Mouse (Mus musculus): ENCODE data around the gene Ppp1r14c.
"Not testable (repeated sequence)": the region's sequence is repeated elsewhere in the genome, so short reads cannot be mapped to it uniquely, and the experiment has no call there.

Gene Ppp1r14c

GRCm38 (mm10) chr10:3460841-3461240 lies 95.0 kb downstream of the Ppp1r14c start:
- TF ChIP-seq NANOG (IDR thresholded peaks at IDR 0.05; ENCODE audit: borderline replicate concordance, low read length) (no peak), CTCF (conservative IDR thresholded peaks at IDR 0.05; ENCODE audit: low read length) (no peak), POU5F1 (IDR thresholded peaks at IDR 0.05; ENCODE audit: borderline replicate concordance, low read length) (no peak)
- H3K9me3 ChIP-seq (ENCODE audit: low read length): no peaks in the 10 kb centered on the region
- H3K27me3 ChIP-seq (ENCODE audit: insufficient read depth, low read length): no peaks in the 10 kb centered on the region
- no peak overlapping the region for H3K4me3 ChIP-seq (replicated peaks; ENCODE audit: low read length)
- no peaks in the 10 kb centered on the region for H3K36me3 ChIP-seq (ENCODE audit: insufficient read depth, low read length)
- H3K4me1 ChIP-seq (replicated peaks; ENCODE audit: low read depth, low read length): no peaks in the 10 kb centered on the region

GRCm38 (mm10) chr10:3466135-3466626 lies 100.3 kb downstream of the Ppp1r14c start:
- no peaks in the 10 kb centered on the region for H3K36me3 ChIP-seq (ENCODE audit: insufficient read depth, low read length)
- H3K27me3 ChIP-seq (ENCODE audit: insufficient read depth, low read length): no peaks in the 10 kb centered on the region
- H3K4me1 ChIP-seq (replicated peaks; ENCODE audit: low read depth, low read length): no peaks in the 10 kb centered on the region
- H3K4me3 ChIP-seq (replicated peaks; ENCODE audit: low read length): no peak overlapping the region
- H3K9me3 ChIP-seq (ENCODE audit: low read length): peaks cover 9% of the 10 kb centered on the region
- TF ChIP-seq NANOG (IDR thresholded peaks at IDR 0.05; ENCODE audit: borderline replicate concordance, low read length) (no peak), POU5F1 (IDR thresholded peaks at IDR 0.05; ENCODE audit: borderline replicate concordance, low read length) (no peak), CTCF (conservative IDR thresholded peaks at IDR 0.05; ENCODE audit: low read length) (no peak)

GRCm38 (mm10) chr10:3468590-3468989 lies 102.7 kb downstream of the Ppp1r14c start:
- Histone ChIP-seq H3K4me3 (replicated peaks; ENCODE audit: low read length) (no peak overlapping the region), H3K36me3 (ENCODE audit: insufficient read depth, low read length) (no peaks in the 10 kb centered on the region), H3K4me1 (replicated peaks; ENCODE audit: low read depth, low read length) (no peaks in the 10 kb centered on the region), H3K27me3 (ENCODE audit: insufficient read depth, low read length) (no peaks in the 10 kb centered on the region), H3K9me3 (ENCODE audit: low read length) (peaks cover 17% of the 10 kb centered on the region)
- no peak for TF ChIP-seq NANOG (IDR thresholded peaks at IDR 0.05; ENCODE audit: borderline replicate concordance, low read length)
- no peak for TF ChIP-seq CTCF (conservative IDR thresholded peaks at IDR 0.05; ENCODE audit: low read length)
- no peak for TF ChIP-seq POU5F1 (IDR thresholded peaks at IDR 0.05; ENCODE audit: borderline replicate concordance, low read length)

GRCm38 (mm10) chr10:3476611-3477010 lies 110.8 kb downstream of the Ppp1r14c start:
- Histone ChIP-seq H3K27me3 (ENCODE audit: insufficient read depth, low read length) (no peaks in the 10 kb centered on the region), H3K4me1 (replicated peaks; ENCODE audit: low read depth, low read length) (no peaks in the 10 kb centered on the region), H3K36me3 (ENCODE audit: insufficient read depth, low read length) (no peaks in the 10 kb centered on the region), H3K9me3 (ENCODE audit: low read length) (peaks cover 4% of the 10 kb centered on the region; the same call in 1 of the 2 replicates), H3K4me3 (replicated peaks; ENCODE audit: low read length) (no peak overlapping the region)
- TF ChIP-seq CTCF (conservative IDR thresholded peaks at IDR 0.05; ENCODE audit: low read length) (no peak), NANOG (IDR thresholded peaks at IDR 0.05; ENCODE audit: borderline replicate concordance, low read length) (no peak), POU5F1 (IDR thresholded peaks at IDR 0.05; ENCODE audit: borderline replicate concordance, low read length) (no peak)

GRCm38 (mm10) chr10:3479772-3480171 lies 113.9 kb downstream of the Ppp1r14c start:
- Histone ChIP-seq H3K27me3 (ENCODE audit: insufficient read depth, low read length) (no peaks in the 10 kb centered on the region), H3K4me3 (replicated peaks; ENCODE audit: low read length) (no peak overlapping the region), H3K4me1 (replicated peaks; ENCODE audit: low read depth, low read length) (no peaks in the 10 kb centered on the region), H3K36me3 (ENCODE audit: insufficient read depth, low read length) (no peaks in the 10 kb centered on the region), H3K9me3 (ENCODE audit: low read length) (no peaks in the 10 kb centered on the region)
- TF ChIP-seq NANOG (IDR thresholded peaks at IDR 0.05; ENCODE audit: borderline replicate concordance, low read length) (no peak), CTCF (conservative IDR thresholded peaks at IDR 0.05; ENCODE audit: low read length) (no peak), POU5F1 (IDR thresholded peaks at IDR 0.05; ENCODE audit: borderline replicate concordance, low read length) (no peak)

GRCm38 (mm10) chr10:3490052-3490451 lies 124.2 kb downstream of the Ppp1r14c start:
- Histone ChIP-seq H3K27me3 (ENCODE audit: insufficient read depth, low read length) (no peaks in the 10 kb centered on the region), H3K4me1 (replicated peaks; ENCODE audit: low read depth, low read length) (no peaks in the 10 kb centered on the region), H3K36me3 (ENCODE audit: insufficient read depth, low read length) (no peaks in the 10 kb centered on the region), H3K4me3 (replicated peaks; ENCODE audit: low read length) (no peak overlapping the region), H3K9me3 (ENCODE audit: low read length) (no peaks in the 10 kb centered on the region)
- TF ChIP-seq NANOG (IDR thresholded peaks at IDR 0.05; ENCODE audit: borderline replicate concordance, low read length) (no peak), CTCF (conservative IDR thresholded peaks at IDR 0.05; ENCODE audit: low read length) (no peak), POU5F1 (IDR thresholded peaks at IDR 0.05; ENCODE audit: borderline replicate concordance, low read length) (no peak)

DNA sequence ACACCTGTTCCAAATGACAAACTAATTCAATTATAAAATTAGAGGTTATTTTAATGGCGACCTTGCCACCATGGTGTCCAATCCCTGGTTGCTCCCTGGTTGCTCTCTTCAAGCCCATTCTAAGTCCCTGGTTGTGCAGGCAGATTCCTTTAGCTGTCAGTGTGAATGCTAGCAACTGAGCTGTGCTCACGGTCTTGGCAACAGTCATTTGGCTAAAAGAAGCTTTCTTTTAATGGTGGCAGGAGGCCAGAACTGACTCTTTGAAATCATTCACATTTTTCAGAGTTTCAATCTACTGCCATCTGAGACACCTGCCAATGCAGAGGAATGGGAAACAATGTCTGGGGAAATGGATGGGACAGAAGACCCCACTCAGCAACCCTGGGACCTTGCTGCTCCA lies 130.9 kb downstream of the Ppp1r14c start:
- no peak overlapping the region for H3K4me3 ChIP-seq (replicated peaks; ENCODE audit: low read length)
- no peaks in the 10 kb centered on the region for H3K4me1 ChIP-seq (replicated peaks; ENCODE audit: low read depth, low read length)
- no peaks in the 10 kb centered on the region for H3K36me3 ChIP-seq (ENCODE audit: insufficient read depth, low read length)
- no peak for TF ChIP-seq NANOG (IDR thresholded peaks at IDR 0.05; ENCODE audit: borderline replicate concordance, low read length)
- TF ChIP-seq POU5F1 (IDR thresholded peaks at IDR 0.05; ENCODE audit: borderline replicate concordance, low read length): no peak
- no peak for TF ChIP-seq CTCF (conservative IDR thresholded peaks at IDR 0.05; ENCODE audit: low read length)
- peaks cover 14% of the 10 kb centered on the region for H3K9me3 ChIP-seq (ENCODE audit: low read length)
- no peaks in the 10 kb centered on the region for H3K27me3 ChIP-seq (ENCODE audit: insufficient read depth, low read length)

DNA sequence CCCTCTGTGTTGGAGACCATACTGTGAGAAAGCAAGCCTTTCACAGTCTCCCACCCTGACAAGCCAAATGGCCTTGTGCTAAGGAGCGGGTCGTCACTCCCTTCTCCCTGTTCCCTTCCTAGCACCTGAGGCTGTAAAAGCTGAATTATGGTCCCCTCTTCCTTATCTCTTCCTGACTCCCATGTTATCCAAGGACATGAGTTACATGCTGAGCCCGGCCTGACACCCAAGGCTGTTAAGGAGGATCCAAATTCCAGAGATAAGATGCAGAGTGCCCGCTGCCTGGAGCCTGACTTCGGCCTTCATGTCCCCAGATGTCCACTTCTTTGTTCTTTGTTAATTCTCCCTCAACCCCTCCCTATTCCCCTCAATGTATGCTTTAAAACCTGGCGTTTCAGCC lies 135.0 kb downstream of the Ppp1r14c start:
- H3K4me1 ChIP-seq (replicated peaks; ENCODE audit: low read depth, low read length); H3K36me3 ChIP-seq (ENCODE audit: insufficient read depth, low read length); H3K4me3 ChIP-seq (replicated peaks; ENCODE audit: low read length); H3K27me3 ChIP-seq (ENCODE audit: insufficient read depth, low read length): not testable (repeated sequence)
- H3K9me3 ChIP-seq (ENCODE audit: low read length): peaks cover 21% of the 10 kb centered on the region

- Histone ChIP-seq H3K36me3 (ENCODE audit: insufficient read depth, low read length) (no peaks in the 10 kb centered on the region), H3K4me1 (replicated peaks; ENCODE audit: low read depth, low read length) (no peaks in the 10 kb centered on the region), H3K4me3 (replicated peaks; ENCODE audit: low read length) (no peak overlapping the region), H3K27me3 (ENCODE audit: insufficient read depth, low read length) (no peaks in the 10 kb centered on the region), H3K9me3 (ENCODE audit: low read length) (peaks cover 12% of the 10 kb centered on the region)
- TF ChIP-seq NANOG (IDR thresholded peaks at IDR 0.05; ENCODE audit: borderline replicate concordance, low read length) (no peak), CTCF (conservative IDR thresholded peaks at IDR 0.05; ENCODE audit: low read length) (no peak), POU5F1 (IDR thresholded peaks at IDR 0.05; ENCODE audit: borderline replicate concordance, low read length) (no peak)
Observed at GRCm38 (mm10) chr10:3507484-3508221, 141.8 kb downstream of the Ppp1r14c start.
